Mouse (Mus musculus) MEL (cell line): ENCODE results near the gene Fmo3. TPM values are rescaled to one million over a fixed set of nuclear protein-coding genes. Genes with fewer than 3 reads are reported as not detected.

ENCODE experiments used
- polyA plus RNA-seq, 2 experiments: library from polyadenylated mRNA; stranded (reverse) in 1 of 2; unstranded in 1 of 2; fragments of >175 nt in 1 of 2; fragments of >200 nt in 1 of 2; gene quantifications; 2 replicates each; pipeline versions ENCODE4 v1.2.1 to v1.2.4; 2012; ENCODE audit warnings: low replicate concordance in 2 of 2, low read depth in 1 of 2; ENCODE audit not compliant: insufficient read length in 2 of 2, insufficient read depth in 1 of 2, missing spikeins in 1 of 2
- total RNA-seq: library from RNA; depleted of rRNA; stranded (reverse); fragments of 300-350 nt; gene quantifications from 2 replicates; pipeline ENCODE4 v1.2.3, GENCODE M21; 2012; rRNA removed

Gene Fmo3
- total and polyA plus RNA-seq, 3 experiments, result not detected

Other genes with a start within 250 kb of the Fmo3 start
- 55.5 and 67.7 TPM in 2 replicates for gene Prrc2c, start 244.0 kb downstream of the Fmo3 start, total RNA-seq
- gene Prrc2c, start 244.0 kb downstream of the Fmo3 start, polyA plus RNA-seq, result 100 to 1,000 TPM; 142 to 343 TPM
- not detected in 2 replicates for gene Fmo4, start 170.6 kb downstream of the Fmo3 start, total RNA-seq
- not detected for gene Fmo4, start 170.6 kb downstream of the Fmo3 start, polyA plus RNA-seq
- gene Fmo1, start 117.9 kb downstream of the Fmo3 start, total RNA-seq, result 1.8 and 1.9 TPM in 2 replicates
- gene Fmo1, start 117.9 kb downstream of the Fmo3 start, polyA plus RNA-seq, result not detected
- gene Fmo2, start 85.8 kb downstream of the Fmo3 start, total RNA-seq, result not detected in 2 replicates
- not detected for gene Fmo2, start 85.8 kb downstream of the Fmo3 start, polyA plus RNA-seq
- gene Fmo6, start 47.0 kb downstream of the Fmo3 start, total RNA-seq, result not detected in 2 replicates
- gene Fmo6, start 47.0 kb downstream of the Fmo3 start, polyA plus RNA-seq, result not detected
- not detected in 2 replicates for gene Mroh9, start 101.1 kb upstream of the Fmo3 start, total RNA-seq
- gene Mroh9, start 101.1 kb upstream of the Fmo3 start, polyA plus RNA-seq, result not detected